Mouse (Mus musculus) megakaryocyte, embryonic 14.5 days (primary cell): ENCODE measurements around the gene Mrps18b.

Experiments
- FLI1 ChIP-seq: IDR thresholded peaks from 2 replicates; pipeline ENCODE4 v1.6.1; 2012; ENCODE audit warnings: low read length, inconsistent platforms, mixed read lengths
- GATA1 ChIP-seq: IDR thresholded peaks from 3 replicates; pipeline ENCODE4 v1.6.1; 2012; ENCODE audit warnings: mixed read lengths, low read length, inconsistent platforms, borderline replicate concordance

- TF ChIP-seq GATA1 (no peak), FLI1 (no peak)
Observed at GRCm38 (mm10) chr17:35914975-35915374, 1.2 kb downstream of the Mrps18b start.
